Mouse (Mus musculus) olfactory bulb, adult 2 months (tissue): ENCODE data around the gene Hoxb13. TPM values are rescaled to one million over a fixed set of nuclear protein-coding genes. Genes with fewer than 3 reads are reported as not detected.
A peak's percentile ranks its signal among the peaks of the same experiment; 100 is the strongest.

Source experiments
- H3K27ac ChIP-seq: fragments of 200-500 bp; 2 replicates; pipeline ENCODE4 v1.5.1; 2012; ENCODE audit warnings: low read depth, low read length; ENCODE audit not compliant: insufficient read depth
- H3K4me1 ChIP-seq: fragments of 200-500 bp; 2 replicates; pipeline ENCODE4 v1.6.1; 2012; ENCODE audit warnings: low read length; ENCODE audit not compliant: control insufficient read depth, insufficient read depth
- H3K4me3 ChIP-seq: fragments of 200-500 bp; 2 replicates; pipeline ENCODE4 v1.5.1; 2012; ENCODE audit warnings: mild to moderate bottlenecking, low read depth, low read length, moderate library complexity; ENCODE audit not compliant: insufficient read depth
- CTCF ChIP-seq: fragments of 200-500 bp; IDR thresholded peaks from 2 replicates; pipeline ENCODE4 v1.5.1; 2012; ENCODE audit warnings: low read depth, mild to moderate bottlenecking, low read length, moderate library complexity; ENCODE audit not compliant: insufficient read depth
- POLR2A ChIP-seq: fragments of 200-500 bp; IDR thresholded peaks from 2 replicates; pipeline ENCODE4 v1.6.1; 2012; ENCODE audit warnings: mild to moderate bottlenecking, low read depth, low read length, moderate library complexity; ENCODE audit not compliant: insufficient read depth
- WGBS: fragments of 180-500 bp; shearing (Covaris S2); methylation state at CpG from one replicate; pipeline ENCODE4 v1.1.7; 2018; 5-methylcytosine and 5-hydroxymethylcytosine counted together
- polyA plus RNA-seq: library from polyadenylated mRNA; stranded (reverse); fragments of >200 nt; gene quantifications from 2 replicates; pipeline ENCODE4 v1.2.4, GENCODE M21; 2012; ENCODE audit warnings: low replicate concordance; ENCODE audit not compliant: missing spikeins, insufficient read depth, insufficient read length

Gene Hoxb13
- polyA plus RNA-seq: not detected in 2 replicates

- no peak for TF ChIP-seq POLR2A
- TF ChIP-seq CTCF: no peak
- H3K27ac ChIP-seq: no peak within 1 kb of the TSS
- 1% methylated on average over 35 of the region's 35 CpGs for WGBS
- H3K4me3 ChIP-seq: no peak within 1 kb of the TSS
- H3K4me1 ChIP-seq: no peaks in the 10 kb centered on the region; the same call in 1 of the 2 replicates
Observed at GRCm38 (mm10) chr11:96193521-96194400, at the start of gene Hoxb13. Hoxb13 (plus strand) TSS chr11:96194316.

DNA sequence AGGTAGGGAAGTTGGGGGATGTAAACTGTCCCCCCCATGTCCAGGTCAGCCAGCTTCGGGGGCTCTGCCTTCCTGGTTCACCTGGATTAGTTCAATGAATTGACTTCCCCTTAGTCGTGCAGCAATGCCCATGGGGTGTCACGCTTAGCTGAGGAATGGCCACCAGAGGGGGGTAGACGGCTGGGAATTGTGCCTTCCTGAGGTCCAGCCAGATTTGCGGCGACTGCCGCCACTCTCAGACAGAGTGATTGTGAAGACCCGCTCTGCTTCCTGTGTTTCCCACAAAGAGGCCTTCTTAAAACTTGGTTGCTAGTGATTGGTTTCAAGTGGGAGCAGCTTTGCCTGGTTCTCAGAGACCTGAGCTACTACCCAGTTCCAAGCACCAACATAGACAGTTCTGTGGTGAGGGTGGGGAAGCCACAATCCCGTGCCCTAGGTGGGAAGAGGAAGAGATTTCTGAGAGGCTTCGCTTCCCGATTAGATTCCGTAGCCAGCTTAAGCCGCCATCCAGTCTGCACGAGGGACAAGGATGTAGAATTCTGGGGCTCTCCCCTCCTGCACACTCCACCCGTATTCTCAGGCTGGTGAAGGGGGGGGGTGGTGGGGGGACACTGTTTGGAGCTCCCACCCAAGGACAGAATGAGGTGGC, 48.4 kb upstream of the Hoxb13 start:
- 4% methylated on average over 15 of the region's 15 CpGs for WGBS
- H3K4me1 ChIP-seq: no peaks in the 10 kb centered on the region
- TF ChIP-seq CTCF: peak; percentile 33; the same call in 1 of the 2 replicates
- TF ChIP-seq POLR2A: no peak
- no peak overlapping the region for H3K27ac ChIP-seq
- H3K4me3 ChIP-seq: no peak overlapping the region

- TF ChIP-seq CTCF (no peak), POLR2A (no peak)
- H3K27ac ChIP-seq: no peak overlapping the region
- 73% methylated on average over 6 of the region's 6 CpGs for WGBS
- no peak overlapping the region for H3K4me3 ChIP-seq
- H3K4me1 ChIP-seq: no peaks in the 10 kb centered on the region
Observed at GRCm38 (mm10) chr11:96147471-96147870, 46.6 kb upstream of the Hoxb13 start.

DNA sequence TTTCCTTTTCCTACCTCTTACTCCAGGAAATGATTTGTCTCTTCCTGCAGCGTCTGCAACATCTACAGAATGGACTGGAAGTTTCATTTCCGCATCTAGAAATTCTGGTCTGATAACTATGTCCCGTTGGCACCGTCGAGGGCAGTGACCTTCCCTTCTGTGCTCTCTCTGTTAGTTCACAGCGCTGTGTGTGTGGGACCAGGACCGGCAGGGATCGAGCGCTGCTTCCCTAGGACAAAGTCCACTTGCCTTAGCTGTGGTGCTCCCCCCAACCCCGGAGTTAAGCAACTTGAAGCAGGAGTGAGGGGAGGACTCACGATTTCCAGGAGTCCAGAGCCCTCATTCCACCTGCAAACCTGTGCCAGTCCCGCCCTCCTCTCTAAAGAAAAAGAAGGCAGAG, 29.3 kb upstream of the Hoxb13 start:
- WGBS: 65% methylated on average over 12 of the region's 12 CpGs
- Histone ChIP-seq H3K4me3 (no peak overlapping the region), H3K4me1 (no peaks in the 10 kb centered on the region), H3K27ac (no peak overlapping the region)
- no peak for TF ChIP-seq CTCF
- TF ChIP-seq POLR2A: no peak

- no peak overlapping the region for H3K4me3 ChIP-seq
- no peaks in the 10 kb centered on the region for H3K4me1 ChIP-seq
- no peak overlapping the region for H3K27ac ChIP-seq
- TF ChIP-seq POLR2A (no peak), CTCF (no peak)
- 20% methylated on average over 9 of the region's 9 CpGs for WGBS
Observed at GRCm38 (mm10) chr11:96168125-96168524, 26.0 kb upstream of the Hoxb13 start.

- Histone ChIP-seq H3K4me1 (no peaks in the 10 kb centered on the region), H3K27ac (no peak overlapping the region), H3K4me3 (no peak overlapping the region)
- 12% methylated on average over 7 of the region's 7 CpGs for WGBS
- no peak for TF ChIP-seq POLR2A
- TF ChIP-seq CTCF: no peak
Observed at GRCm38 (mm10) chr11:96169016-96169415, 25.1 kb upstream of the Hoxb13 start.

DNA sequence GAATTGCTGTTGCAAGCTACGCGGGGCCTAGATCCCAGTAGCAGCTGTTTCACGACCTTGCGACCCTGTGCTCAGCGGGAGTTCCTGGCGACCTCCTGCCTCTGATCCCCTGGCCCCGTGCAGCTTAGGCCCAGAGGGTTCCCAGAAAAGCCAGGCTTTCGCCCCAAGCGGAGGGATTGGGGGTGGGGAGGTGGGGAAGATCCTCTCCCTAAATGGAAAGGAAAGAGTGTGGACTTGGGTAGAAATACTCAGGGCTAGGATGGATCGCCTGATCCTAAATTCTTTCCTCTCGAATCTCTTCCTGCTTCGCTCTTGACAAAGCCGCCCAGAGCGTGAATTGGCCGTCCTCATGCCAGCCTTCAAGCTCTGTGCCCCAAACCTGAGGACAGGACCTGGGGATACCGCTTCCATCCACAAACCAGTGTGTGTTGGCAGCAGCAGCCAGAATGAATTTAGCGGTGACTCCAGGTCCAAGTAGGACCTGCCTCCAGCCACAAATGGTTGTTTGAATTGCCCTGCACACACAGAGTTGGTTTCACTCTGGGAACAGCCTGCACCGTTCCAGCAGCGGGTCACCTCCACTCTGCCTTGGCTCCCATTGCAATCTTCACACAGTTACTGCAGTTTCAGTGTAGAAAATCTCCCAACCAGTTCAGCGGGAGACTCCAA, 23.3 kb upstream of the Hoxb13 start:
- TF ChIP-seq POLR2A (no peak), CTCF (no peak)
- 3% methylated on average over 20 of the region's 20 CpGs for WGBS
- H3K4me3 ChIP-seq: no peak overlapping the region
- no peak overlapping the region for H3K27ac ChIP-seq
- H3K4me1 ChIP-seq: no peaks in the 10 kb centered on the region

DNA sequence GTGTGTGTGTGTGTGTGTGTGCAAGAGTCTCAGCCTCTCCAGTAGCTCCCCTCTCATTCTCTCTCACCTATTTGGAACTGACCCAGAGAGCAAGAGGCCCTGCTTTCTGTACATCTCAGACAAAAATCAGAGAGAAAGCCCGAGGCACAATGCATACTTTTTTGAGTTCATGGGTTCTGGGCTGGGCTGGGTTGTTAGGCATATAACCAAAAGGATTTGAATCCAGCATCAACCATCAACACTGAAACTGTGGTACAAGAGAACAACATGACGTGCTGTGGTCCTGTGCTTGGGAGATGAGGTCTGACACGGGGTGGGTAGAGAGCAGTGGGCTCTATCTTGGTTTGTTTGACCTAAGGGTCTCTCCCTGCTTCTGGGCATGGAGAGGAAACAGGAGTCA, 22.5 kb upstream of the Hoxb13 start:
- 9% methylated on average over 3 of the region's 3 CpGs for WGBS
- TF ChIP-seq CTCF: no peak
- TF ChIP-seq POLR2A: no peak

More for the DNA sequence above, 22.5 kb upstream of the Hoxb13 start:
- Histone ChIP-seq H3K27ac (no peak overlapping the region), H3K4me1 (no peaks in the 10 kb centered on the region), H3K4me3 (no peak overlapping the region)
